Mouse (Mus musculus): Measurements from ENCODE around the gene Hhat. TPM values are rescaled to one million over a fixed set of nuclear protein-coding genes. Genes with fewer than 3 reads are reported as not detected.

The Hhat gene
- total and polyA plus RNA-seq, 2 experiments from 2014 or later = 2.5 to 3.4 TPM

- H3K4me3 ChIP-seq (ENCODE audit: low read depth, low read length) = no peak overlapping the region
- no peaks in the 10 kb centered on the region for H3K9me3 ChIP-seq (ENCODE audit: low read length)
- no peak for TF ChIP-seq CTCF (IDR thresholded peaks at IDR 0.05)
- 87% methylated on average over 7 of the region's 7 CpGs for WGBS
- no peak overlapping the region for H3K9ac ChIP-seq (replicated peaks; ENCODE audit: low read length, poor library complexity, severe bottlenecking)
- no peaks in the 10 kb centered on the region for H3K27me3 ChIP-seq (ENCODE audit: insufficient read depth, low read length)
- H3K4me2 ChIP-seq (ENCODE audit: low read depth, low read length, poor library complexity, severe bottlenecking) = no peak overlapping the region
- H3K36me3 ChIP-seq (ENCODE audit: insufficient read depth, low read length) = no peaks in the 10 kb centered on the region
- ATAC-seq (ENCODE audit: low FRiP score) = no peak
- H3K27ac ChIP-seq (ENCODE audit: low read depth, low read length) = no peak overlapping the region
- H3K4me1 ChIP-seq (ENCODE audit: insufficient read depth, low read length) = peaks cover 5% of the 10 kb centered on the region; the same call in 1 of the 2 replicates
- DNase-seq (ENCODE audit: low spot score) = no peak
Observed at GRCm38 (mm10) chr1:192756674-192757073, 14.3 kb downstream of the Hhat start.

GRCm38 (mm10) chr1:192755685-192756606, 15.1 kb downstream of the Hhat start:
- WGBS = 42% methylated on average over 13 of the region's 13 CpGs
- no peak for TF ChIP-seq CTCF (IDR thresholded peaks at IDR 0.05)
- H3K4me1 ChIP-seq (ENCODE audit: insufficient read depth, low read length) = peaks cover 5% of the 10 kb centered on the region; the same call in 1 of the 2 replicates
- H3K27me3 ChIP-seq (ENCODE audit: insufficient read depth, low read length) = no peaks in the 10 kb centered on the region
- ATAC-seq (ENCODE audit: low FRiP score) (peak; percentile 56; the same call in 1 of the 2 replicates), DNase-seq (ENCODE audit: low spot score) (peak; percentile 84)
- no peak overlapping the region for H3K27ac ChIP-seq (ENCODE audit: low read depth, low read length)
- no peak overlapping the region for H3K4me3 ChIP-seq (ENCODE audit: low read depth, low read length)
- H3K9ac ChIP-seq (replicated peaks; ENCODE audit: low read length, poor library complexity, severe bottlenecking) = no peak overlapping the region
- H3K9me3 ChIP-seq (ENCODE audit: low read length) = no peaks in the 10 kb centered on the region
- 0 out of 2 replicates have a peak overlapping the region, but pooled peaks have one; percentile 9 for H3K4me2 ChIP-seq (ENCODE audit: low read depth, low read length, poor library complexity, severe bottlenecking)
- no peaks in the 10 kb centered on the region for H3K36me3 ChIP-seq (ENCODE audit: insufficient read depth, low read length)

- no peaks in the 10 kb centered on the region for H3K27me3 ChIP-seq (ENCODE audit: insufficient read depth, low read length)
- H3K4me2 ChIP-seq (ENCODE audit: low read depth, low read length, poor library complexity, severe bottlenecking) = 0 out of 2 replicates have a peak overlapping the region, but pooled peaks have one; percentile 9
- WGBS = 19% methylated on average over 13 of the region's 13 CpGs
- no peak overlapping the region for H3K4me3 ChIP-seq (ENCODE audit: low read depth, low read length)
- H3K9me3 ChIP-seq (ENCODE audit: low read length) = no peaks in the 10 kb centered on the region
- TF ChIP-seq CTCF (IDR thresholded peaks at IDR 0.05) = no peak
- no peak overlapping the region for H3K9ac ChIP-seq (replicated peaks; ENCODE audit: low read length, poor library complexity, severe bottlenecking)
- peaks cover 5% of the 10 kb centered on the region; the same call in 1 of the 2 replicates for H3K4me1 ChIP-seq (ENCODE audit: insufficient read depth, low read length)
- ATAC-seq (ENCODE audit: low FRiP score) (peak; percentile 38; the same call in 1 of the 2 replicates), DNase-seq (ENCODE audit: low spot score) (peak; percentile 24)
- no peak overlapping the region for H3K27ac ChIP-seq (ENCODE audit: low read depth, low read length)
- H3K36me3 ChIP-seq (ENCODE audit: insufficient read depth, low read length) = no peaks in the 10 kb centered on the region
Observed at GRCm38 (mm10) chr1:192755246-192755645, 15.8 kb downstream of the Hhat start.

GRCm38 (mm10) chr1:192754268-192754667, 16.8 kb downstream of the Hhat start:
- Histone ChIP-seq H3K27ac (ENCODE audit: low read depth, low read length) (no peak overlapping the region), H3K4me1 (ENCODE audit: insufficient read depth, low read length) (peaks cover 5% of the 10 kb centered on the region; the same call in 1 of the 2 replicates), H3K36me3 (ENCODE audit: insufficient read depth, low read length) (no peaks in the 10 kb centered on the region), H3K4me3 (ENCODE audit: low read depth, low read length) (no peak overlapping the region), H3K27me3 (ENCODE audit: insufficient read depth, low read length) (no peaks in the 10 kb centered on the region), H3K9me3 (ENCODE audit: low read length) (no peaks in the 10 kb centered on the region), H3K9ac (replicated peaks; ENCODE audit: low read length, poor library complexity, severe bottlenecking) (no peak overlapping the region), H3K4me2 (ENCODE audit: low read depth, low read length, poor library complexity, severe bottlenecking) (no peak overlapping the region)
- DNase-seq (ENCODE audit: low spot score) (no peak), ATAC-seq (ENCODE audit: low FRiP score) (no peak)
- WGBS = 93% methylated on average over 4 of the region's 4 CpGs
- TF ChIP-seq CTCF (IDR thresholded peaks at IDR 0.05) = no peak

GRCm38 (mm10) chr1:192752659-192753601, 18.1 kb downstream of the Hhat start:
- Histone ChIP-seq H3K4me3 (ENCODE audit: low read depth, low read length) (no peak overlapping the region), H3K27me3 (ENCODE audit: insufficient read depth, low read length) (no peaks in the 10 kb centered on the region), H3K27ac (ENCODE audit: low read depth, low read length) (no peak overlapping the region), H3K36me3 (ENCODE audit: insufficient read depth, low read length) (no peaks in the 10 kb centered on the region), H3K9me3 (ENCODE audit: low read length) (no peaks in the 10 kb centered on the region), H3K4me2 (ENCODE audit: low read depth, low read length, poor library complexity, severe bottlenecking) (no peak overlapping the region), H3K9ac (replicated peaks; ENCODE audit: low read length, poor library complexity, severe bottlenecking) (no peak overlapping the region), H3K4me1 (ENCODE audit: insufficient read depth, low read length) (peaks cover 5% of the 10 kb centered on the region; the same call in 1 of the 2 replicates)
- no peak for TF ChIP-seq CTCF (IDR thresholded peaks at IDR 0.05)
- 42% methylated on average over 8 of the region's 8 CpGs for WGBS
- DNase-seq (ENCODE audit: low spot score) (peak; percentile 37), ATAC-seq (ENCODE audit: low FRiP score) (no peak)
